Mouse (Mus musculus): ENCODE results near the gene Cnst.
A peak's percentile ranks its signal among the peaks of the same experiment; 100 is the strongest.
"Not testable (repeated sequence)": the region's sequence is repeated elsewhere in the genome, so short reads cannot be mapped to it uniquely, and the experiment has no call there.

Gene Cnst

DNA sequence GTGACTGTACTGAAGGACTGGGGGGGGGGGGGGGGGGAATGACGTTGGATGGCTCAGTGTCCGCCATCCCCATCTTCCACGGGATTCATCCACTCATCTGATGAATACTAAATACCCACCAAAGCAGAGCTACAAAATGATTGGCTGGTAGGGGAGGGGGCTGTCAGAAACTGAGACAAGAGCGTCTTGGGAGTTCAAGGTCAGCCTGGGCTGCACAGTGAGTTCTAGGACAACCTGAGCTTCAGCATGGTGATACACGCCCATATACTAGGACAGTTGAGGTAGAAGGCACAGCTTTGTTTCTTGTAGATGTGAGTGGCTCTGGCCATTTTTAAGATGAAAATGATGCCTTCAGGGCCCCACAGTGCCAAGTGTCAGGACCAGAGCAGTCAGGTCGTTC lies 52.2 kb downstream of the Cnst start:
- no peak for DNase-seq

DNA sequence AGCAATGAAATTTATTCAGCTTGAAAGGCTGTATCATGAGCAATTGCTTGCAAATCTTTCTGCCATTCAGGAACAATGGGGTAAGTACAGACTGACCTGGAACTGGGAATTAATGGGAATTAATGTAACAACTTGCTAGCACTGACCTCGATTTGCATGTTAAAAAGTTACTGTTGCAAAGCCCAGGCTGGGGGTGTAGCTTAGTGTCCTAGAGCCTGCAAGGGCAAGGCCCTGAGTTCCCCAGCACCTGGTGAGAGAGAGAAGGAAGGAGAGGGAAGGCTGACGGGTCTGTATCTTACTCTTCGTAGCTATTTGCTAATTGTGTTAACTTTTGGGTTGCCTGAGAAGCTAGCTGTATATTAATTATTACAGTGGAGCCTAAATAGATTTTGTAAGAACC lies 58.4 kb downstream of the Cnst start:
- no peak for DNase-seq

DNA sequence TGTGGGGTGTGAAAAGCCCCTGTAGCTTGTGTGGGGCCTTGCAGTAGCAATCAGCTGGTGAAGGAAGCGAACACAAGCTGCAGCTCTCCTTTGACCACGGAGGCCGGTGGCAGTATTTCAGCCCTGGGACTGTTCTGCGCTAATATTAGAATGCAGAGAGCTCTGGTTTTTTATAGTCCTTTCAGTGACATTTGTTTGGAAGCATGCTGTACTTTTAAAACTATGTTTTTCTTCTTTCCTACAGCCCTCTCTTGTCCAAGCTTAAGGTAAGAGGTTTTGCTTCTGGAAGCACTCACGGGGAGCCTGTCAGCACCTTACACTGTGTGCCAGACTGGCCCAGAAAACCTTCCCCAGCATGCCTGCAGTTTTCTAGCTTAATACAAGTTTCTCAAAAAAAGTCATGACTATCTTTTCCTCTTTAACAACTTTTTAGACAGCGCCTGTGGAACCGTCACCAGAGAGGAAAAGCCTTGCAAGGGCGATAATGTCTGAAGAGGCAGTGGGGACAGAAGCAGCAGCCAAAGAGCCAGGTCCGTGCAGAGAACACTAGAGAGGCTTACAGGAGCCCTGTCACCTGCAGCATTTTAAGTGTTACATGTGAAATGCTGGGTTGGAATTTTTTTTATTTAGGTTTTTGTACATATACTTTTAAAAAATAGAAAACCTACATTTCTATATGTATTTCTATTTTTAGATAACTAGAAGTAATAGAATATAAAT lies 60.0 kb downstream of the Cnst start:
- no peak for DNase-seq

DNA sequence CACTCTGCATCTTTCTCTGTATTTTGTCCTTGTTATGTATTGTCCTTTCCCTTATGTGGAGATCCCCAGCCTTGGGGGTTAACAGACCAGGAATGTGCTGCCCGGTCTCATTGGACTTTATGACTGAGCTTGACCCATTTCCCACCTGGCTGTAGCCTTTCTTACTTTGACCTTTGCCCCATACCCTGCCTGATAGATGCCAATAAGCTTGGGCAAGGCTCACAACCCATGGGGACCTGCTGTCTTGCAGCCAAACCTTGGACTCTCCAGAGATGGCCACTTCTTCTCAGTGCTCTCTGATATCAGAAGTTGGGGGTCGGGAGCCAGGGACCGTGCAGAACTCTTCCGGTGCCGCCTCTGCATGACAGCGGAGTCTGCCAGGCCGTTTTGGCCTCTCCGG lies 62.4 kb downstream of the Cnst start:
- DNase-seq = no peak

DNA sequence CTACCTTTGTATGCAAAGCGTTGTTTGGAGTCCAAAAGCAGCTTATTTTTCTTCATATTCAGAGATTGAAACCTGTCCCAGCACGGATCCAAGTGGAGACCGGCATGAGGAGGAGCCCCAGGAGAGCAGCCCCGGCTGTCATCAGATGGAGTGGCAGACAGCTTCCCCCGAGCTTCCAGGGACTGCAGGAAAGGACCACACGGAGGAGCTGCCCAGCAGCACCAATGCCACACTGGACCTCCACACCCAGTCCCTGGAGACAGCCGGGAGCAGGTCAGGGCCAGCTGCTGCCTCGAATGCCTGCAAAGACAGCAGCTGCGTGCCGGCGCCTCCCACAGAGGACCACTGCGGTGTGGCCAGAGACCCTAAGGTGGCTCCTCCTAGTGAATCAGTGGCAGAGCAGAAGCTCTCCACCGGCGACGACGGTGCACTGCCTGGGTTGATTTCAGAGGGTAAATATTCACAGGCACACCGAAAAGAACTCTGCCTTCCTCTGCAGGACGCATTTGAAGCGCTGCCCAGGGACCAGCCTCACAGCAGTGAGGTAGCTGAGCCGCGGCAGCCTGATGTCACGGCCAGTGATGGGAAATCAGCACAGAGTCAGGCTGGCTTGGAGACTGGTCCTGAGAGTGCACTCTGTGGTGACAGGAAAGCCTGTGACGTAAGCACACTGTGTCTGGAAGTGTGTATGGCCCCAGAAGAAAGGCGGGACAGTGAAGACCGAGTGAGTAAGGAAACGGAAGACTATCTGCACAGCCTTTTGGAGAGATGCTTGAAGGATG lies 63.7 kb downstream of the Cnst start:
- DNase-seq = peak; percentile 72 to 77

DNA sequence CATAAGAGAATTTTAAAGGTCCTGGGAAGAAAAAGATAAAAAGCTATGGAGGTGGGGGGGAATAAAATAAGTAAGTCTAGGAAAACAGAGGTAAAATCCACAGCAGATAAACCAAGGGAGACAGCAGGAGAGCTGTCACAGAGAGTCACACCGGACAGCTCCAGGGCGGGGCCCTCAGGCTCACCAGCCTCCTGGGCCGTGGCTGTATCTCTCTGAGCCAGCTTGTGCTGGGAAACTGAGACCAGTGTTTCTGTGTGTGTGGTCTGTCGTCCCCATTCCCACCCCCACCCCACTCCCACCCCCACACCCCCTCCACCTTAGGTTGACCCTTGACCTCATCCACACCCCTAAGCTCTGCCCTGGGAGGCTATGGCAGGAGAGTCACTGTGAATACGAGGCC lies 65.0 kb downstream of the Cnst start:
- DNase-seq = no peak

DNA sequence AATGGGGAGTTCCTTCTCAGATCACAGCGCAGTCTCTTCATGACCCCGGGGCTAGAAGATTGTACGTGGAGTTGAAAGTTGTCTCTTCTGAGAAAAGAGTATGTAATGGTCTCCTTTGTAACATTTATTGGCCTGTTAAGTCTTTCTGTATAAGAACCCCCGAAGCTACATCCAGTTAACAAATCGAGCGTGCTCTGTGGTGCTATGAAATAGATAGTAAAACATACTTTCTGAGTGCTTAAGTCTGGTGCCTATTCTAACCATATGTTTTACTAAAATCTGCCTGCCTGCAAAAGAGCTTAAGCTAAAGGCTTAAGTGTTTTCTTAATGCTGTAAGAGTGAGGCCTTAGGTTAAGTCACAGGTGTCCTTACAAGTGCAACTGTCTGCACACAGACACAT lies 66.2 kb downstream of the Cnst start:
- DNase-seq = no peak

DNA sequence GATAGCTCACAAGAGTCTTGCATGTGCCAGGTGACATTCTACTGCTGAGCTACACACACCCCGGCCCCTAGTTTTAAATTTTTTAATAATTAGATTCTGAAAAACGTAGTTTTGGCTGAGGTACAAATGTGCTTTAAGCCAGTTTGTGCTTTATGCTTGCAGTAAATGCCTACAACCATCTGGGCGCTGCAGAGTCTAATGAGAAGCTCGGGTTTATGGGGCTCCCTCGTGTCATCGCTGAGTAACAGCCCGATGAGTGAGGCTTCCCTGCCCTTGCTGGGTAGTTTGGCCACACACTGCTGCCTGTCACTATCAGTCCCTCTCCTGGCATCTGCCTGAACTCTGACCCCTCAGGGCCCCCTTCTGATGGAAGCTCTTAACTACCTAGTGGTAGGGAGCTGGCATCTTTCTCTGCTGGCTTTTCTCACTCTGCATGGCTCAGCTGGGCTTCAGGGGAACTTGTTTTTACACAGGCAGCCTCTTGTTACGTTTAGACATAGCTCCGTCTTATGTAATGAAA lies 66.9 kb downstream of the Cnst start:
- DNase-seq = no peak

DNA sequence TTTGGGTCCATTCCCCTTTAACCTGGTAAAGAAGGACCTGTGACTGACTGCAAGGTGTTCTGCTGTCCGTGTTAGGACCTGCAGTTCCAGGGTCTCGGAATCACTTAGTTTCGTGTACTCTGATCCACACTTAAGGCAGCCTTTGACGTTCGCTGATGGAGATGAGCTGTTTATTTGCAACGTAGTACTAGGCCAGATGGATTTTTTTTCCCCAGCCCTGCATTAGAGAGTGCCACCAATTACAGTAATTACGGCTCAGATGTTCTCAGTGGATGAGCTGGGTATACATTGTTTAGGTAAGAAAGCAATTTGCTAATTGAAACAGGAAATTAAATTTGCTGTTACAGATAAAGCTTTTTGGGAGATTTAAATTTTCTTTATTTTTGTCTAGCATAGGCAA lies 71.3 kb downstream of the Cnst start:
- no peak for DNase-seq

DNA sequence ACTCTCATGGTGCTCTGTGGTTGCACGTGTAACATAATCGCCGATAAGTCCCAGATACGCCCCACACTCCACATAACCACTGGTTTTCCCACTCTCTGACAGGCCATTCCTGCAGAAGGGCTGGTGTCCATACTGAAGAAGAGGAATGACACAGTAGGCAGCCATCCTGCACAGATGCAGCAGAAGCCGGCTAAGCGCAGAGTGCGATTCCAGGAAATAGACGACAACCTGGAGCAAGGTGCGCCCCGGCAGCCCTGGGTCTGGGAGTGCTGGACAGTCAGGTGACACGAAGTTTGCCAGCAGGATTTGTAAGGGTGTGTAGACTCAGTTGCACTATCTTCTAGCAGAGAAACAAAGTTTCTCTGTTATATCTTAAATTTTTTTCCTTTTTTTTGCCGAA lies 76.5 kb downstream of the Cnst start:
- no peak for DNase-seq

DNA sequence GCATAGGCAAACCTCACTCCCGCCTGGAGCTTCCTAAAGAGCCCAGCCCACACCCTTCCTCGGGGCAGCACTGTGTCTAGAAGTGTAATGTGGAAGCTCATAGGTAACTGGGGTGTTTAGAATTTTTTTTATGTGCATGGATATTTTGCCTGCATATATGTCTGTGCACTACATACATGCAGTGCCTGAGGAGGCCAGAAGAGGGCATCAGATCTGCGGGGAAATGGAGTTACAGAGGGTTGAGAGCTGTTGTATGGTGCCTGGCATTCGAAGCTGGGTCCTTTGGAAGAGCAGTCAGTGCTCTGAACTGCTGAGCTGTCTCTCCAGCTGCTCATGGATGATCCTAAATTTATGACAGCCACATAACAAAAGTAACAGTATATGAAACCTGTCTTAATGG lies 77.5 kb downstream of the Cnst start:
- peak; percentile 64 to 81 for DNase-seq

DNA sequence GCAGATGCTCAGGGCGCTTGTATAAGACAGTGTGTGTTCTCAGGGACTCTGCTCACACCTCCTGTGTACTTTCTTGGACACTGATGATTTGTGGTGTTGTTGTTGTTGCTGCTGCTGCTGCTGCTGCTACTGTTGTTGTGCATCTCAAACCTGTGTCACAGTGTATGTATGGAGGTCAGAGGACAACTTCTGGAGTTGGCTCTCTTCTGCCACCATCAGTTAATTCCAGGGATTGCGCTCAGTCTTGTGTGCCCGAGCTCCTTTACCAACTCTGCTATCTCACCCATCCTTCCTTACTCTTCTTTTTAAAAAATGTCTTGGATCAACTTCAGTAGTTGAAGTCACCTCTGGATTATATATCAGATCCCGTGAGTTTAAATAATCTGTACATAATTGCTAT lies 78.2 kb downstream of the Cnst start:
- peak; percentile 76 to 84 for DNase-seq

DNA sequence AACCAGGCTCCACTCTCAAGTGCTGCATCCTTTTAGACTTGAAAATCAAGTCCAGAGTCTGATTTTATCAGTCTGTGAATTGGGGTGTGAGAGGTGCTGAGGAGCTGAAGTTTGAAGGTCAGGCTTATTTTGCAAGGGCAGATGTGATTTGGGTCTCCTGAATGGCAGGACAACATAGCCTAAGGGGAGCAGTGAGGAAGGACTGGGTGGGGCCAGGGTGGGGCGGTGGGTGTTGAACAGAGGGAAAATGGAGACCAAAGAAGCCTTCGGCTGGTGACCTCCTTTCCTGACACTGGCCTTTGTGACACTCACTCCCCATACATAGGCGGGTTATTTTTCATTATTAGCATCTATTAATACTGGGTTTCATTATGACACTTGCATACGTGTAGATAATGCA lies 81.7 kb downstream of the Cnst start:
- no peak for DNase-seq

DNA sequence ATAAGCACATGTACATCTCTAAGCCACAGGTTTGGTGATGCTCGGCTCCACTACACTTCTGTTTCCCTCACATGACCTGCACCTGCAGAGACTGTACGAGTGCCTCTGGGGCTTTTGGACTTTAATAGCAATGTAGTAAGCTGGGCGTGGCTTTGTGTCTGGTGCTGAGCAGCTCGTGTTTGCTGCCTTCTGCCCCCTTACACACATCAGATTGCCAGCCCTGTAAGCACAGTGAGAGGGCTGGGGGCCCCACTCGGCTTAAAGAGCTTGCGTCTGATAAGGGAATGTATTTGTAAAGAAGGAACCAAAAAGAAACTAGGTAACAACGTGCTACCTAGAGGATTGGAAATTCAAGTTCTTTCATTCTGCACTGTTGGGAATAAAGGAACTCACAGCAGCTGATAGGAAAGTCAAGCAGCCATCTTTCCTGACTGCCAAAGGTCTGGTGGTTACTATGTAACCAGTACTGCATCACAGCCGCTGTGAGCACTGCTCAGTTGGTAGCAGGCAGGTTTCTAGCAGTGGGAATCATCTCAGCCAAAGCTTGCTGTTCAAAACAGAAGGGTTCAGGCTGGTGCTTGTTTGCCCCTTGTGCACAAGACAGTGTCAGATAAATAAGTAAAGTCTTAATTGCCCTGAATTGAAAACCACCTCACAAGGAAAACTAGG lies 82.4 kb downstream of the Cnst start:
- no peak for DNase-seq

DNA sequence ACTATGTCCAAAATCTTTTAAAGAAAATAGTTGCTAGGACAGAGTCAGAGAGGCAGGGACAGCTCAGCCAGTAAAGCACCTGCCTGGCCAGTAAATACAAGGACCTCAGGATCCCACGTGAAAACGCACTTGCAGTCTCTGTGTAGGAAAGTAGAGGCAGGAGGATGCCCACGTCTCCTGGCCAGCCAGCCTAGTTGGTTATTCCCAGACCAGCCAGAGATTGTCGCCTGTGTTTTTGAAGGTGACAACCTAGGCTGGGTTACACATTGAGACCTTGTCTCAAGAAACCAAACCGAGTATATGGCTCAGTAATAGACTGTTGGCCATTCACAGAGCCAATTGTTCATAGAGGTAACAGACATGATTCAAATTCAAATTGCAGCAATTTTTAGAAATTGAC lies 83.1 kb downstream of the Cnst start:
- DNase-seq = no peak

DNA sequence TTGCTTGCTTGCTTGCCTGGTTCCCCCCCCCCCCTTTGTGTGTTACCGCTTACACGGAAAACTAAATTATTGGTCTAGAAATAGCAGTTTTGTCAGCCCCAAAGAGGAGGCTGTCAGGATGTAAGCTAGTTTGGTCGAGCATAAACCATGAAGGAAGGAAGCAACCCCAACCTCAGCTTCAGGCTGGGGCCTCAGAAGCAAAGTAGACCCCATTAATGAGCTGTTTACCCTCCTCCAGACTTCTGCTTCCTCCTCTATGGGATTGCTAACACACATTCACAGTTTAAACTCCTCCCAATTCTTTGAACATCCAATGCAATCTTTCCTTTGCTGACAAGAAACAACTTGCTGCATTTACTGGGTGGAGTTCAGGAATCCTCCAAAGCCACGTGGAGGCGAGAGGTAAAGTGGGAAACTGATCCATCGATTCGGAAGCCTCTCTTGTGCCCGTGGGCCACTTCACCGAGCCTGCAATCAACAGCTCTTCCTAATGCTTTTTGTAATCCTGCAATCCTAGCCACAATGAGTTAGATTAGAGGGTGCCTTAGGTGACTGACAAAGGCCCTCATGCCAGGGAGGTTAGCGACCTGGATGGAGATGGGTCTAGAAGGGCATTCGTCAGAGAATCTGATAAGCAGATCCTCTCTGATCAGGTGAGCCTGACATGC lies 86.7 kb downstream of the Cnst start:
- DNase-seq = no peak

DNA sequence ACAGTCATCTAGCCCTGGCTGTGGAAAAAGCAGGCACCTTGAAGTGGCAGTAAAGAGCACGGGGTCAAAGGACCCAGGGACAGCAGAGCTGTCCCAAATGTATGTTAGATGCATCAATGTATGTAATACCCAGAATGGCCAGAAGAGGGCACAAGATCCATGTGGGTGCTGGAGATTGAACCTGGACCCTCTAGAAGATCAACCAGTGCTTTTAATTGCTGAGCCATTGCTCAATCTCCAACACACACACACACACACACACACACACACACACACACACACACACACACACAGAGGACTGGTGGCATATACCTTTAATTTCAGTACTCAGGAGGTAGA lies 87.2 kb downstream of the Cnst start:
- DNase-seq = peak in 1 of 2 experiments; percentile 40

DNA sequence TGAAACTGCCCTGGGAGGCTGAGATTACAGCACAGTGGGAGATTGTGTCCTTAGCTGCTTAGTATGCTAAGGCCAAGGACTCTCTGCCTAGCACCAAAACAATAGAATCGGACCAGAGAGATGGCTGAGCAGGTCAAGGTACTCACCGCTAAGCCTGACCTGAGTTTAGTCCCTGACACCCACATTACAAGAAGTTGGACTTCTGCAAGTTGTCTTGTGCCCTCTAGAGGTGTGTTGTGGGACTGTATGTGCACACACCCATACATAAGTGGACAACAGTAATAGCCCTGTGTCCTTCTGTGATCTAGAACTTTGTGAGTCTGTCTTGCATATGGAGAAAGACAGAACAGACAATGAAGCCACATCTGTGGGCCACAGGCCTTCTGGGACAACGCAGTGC lies 88.0 kb downstream of the Cnst start:
- no peak for DNase-seq

DNA sequence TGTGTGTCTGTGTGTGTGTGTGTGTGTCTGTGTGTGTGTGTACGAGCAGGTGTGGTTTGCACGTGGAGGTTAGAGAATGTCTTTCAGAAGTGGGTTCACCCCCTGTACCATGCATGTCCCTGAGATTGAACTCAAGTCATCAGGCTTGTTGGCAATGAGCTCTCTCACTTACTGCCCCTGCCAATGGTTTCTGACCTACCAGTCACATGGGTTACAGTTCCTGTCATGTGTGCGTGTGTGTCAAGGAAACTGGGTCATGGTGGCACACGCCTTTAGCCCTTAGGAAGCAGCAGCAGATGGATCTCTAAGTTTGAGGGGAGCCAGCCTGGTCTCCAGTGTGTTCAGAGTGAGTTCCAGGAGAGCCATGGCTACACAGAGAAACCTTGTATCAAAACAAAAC lies 96.6 kb downstream of the Cnst start:
- DNase-seq = no peak

DNA sequence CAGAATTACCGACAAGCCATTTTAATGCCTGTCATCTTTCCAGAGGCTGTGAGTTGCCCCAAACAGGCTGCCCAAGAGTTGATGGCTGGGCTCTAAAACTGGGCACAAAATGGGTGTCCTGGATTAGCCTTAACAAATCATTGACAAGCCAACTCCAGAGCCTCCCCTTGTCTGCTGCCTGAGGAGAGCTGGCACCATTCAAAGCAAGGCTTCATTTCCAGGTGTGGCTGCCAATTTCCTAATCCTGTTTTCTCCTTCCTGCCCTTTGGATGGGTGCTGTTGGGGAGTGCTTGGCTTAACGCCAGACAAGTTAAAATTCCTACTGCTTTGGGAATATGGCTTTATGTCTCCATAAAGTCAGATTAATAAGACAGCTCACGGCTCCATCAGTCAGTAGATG lies 98.0 kb downstream of the Cnst start:
- no peak for DNase-seq

DNA sequence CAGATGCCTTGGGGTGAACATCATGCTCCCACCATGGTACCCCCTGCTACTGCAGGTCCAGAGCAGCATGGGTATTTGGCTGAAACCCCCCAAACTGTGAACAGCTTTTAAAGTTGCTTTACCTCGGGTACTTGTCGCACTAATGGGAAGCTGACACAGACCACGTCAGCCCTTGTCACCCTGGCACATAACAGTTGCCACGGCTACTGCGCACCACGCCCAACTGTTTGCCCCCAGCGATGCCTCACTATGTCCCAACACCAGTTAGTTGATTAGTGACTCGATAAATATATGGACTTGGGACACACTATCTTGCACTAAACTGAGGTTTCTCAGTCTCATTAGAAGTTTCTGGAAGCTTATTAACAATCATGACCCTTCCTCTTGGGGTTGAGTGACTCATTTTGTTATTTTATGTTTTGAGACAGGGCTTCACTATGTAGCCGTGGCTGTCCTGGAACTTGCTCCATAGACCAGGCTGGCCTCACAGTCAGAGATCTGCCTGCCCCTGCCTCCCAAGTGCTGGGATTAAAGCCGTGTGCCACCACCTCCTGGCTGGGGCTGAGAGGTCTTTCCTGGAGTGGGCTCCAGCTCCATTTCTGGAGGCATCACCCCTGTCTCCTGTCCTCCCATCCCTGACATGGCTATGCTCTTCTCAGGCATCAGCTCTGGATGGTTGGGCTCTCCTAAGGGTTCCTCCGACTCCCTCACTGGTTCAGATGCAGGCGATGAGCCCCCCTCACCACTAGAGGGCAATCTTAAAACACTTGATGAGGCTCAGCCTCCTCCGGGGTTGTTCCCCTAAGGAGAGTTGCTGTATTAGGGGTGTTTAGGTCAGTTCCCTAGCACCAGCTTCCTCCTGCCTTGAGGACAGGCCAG lies 99.2 kb downstream of the Cnst start:
- peak; percentile 86 to 90 for DNase-seq

DNA sequence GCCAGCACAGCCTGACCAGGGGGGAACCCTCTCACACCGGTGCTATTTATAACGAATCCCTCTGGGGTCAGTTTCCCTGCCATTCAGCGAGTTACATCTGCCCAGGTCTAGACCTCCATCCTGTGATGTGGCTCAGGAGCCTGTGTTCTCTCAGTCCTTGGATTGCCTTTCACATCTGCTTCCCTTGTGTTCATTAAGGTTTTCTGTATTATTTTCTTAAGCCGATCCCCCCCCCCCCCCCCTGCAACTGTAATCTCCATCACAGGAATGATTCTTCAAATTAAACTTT lies 99.8 kb downstream of the Cnst start:
- DNase-seq = no peak

DNA sequence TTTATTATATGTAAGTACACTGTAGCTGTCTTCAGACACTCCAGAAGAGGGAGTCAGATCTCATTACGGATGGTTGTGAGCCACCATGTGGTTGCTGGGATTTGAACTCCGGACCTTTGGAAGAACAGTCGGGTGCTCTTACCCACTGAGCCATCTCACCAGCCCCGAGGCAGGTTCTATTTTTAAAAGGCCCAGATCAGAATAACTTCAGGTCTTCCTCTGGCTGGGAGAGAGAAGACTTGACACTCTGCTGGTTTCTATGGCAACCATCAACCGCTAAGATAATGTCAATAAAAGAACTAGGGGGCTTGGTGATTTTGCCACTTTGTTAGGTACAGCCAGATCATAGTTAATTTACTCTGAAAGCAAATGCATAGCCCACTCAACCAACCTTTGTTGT lies 102.5 kb downstream of the Cnst start:
- DNase-seq = not testable (repeated sequence)
